Mouse (Mus musculus) embryo, embryonic 11 days (tissue): ENCODE data around the gene Dkk1.
A peak's percentile ranks its signal among the peaks of the same experiment; 100 is the strongest.

Source experiments
- DNase-seq: peaks from one replicate; pipeline ENCODE4 v3.0.0-alpha.2; 2015

Dkk1 gene

DNA sequence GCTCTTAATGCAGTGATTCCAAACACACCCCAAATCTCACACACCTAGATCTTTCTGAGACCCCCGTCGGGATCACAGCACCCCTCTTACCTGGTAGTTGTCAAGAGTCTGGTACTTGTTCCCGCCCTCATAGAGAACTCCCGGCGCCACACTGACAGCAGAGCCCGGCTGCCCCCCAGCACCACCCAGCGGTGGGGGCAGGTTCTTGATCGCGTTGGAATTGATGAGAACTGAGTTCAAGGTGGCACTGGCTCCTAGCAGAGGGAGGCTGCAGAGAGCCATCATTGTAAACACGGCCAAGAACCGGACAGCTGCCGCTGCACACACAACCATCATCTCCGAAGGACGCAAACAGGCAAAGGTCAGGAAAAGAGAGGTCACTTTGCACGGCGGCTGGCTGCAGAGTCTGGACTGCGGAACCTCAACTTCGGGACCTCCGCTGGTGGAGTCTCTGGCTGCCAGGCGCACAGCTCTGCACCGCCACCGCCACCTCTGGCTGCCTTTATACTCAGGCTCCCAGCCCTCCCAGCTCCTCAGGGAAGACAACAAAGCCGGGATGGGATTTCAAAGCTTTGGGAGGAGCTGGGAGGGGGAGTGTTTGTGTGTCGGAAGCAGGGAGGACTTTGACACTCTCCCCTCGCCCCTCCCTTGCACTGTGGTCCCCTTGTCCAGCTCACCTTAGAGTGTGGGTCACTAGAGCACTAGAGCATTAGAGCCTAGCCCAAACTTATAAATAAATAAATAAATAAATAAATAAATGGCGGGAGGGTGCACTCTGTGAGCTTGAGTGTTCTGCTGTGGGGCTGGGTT is at the start of gene Dkk1:
Gene Dkk1, minus strand, starts transcription at position 622 of the 810 bp plus-strand sequence.
- DNase-seq = peak; percentile 88

DNA sequence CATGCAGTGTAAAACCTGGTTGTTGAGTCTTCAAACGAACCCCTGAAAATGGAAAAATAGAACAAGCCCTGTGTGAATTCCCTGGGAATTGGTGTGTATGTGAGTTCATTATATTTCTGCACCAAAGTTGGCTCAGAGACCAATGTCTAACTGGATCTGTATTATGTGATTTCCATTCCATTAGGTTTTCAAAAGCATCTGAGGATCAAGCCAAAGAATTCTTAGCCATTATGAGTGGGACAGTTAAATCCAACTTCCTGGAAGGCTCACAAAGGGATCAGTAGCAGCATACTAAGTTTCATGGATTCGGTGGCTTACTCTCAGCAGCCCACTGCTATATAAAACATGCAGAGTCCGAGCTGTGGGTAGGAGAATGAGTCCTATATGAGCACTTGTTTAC is 36.9 kb upstream of the Dkk1 start:
- no peak for DNase-seq

DNA sequence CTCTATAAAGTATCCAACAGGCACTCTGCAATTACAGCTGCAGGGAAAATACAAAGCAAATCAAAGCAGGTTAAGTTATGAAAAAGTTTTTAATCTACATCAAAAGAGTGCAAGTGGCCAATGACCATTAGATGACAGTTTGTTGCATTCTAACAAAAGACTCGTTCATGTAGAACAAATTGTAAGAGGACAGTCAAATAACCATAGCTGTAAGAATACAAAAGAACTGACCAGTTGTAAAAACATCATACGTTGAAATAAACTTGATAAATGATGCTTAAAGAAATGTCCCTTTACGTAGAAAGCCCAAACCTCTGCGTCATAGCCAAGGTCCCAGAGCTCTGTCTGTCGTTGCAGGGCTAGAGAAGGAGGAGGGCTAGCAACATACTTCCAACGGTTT is 15.1 kb upstream of the Dkk1 start:
- DNase-seq = no peak

DNA sequence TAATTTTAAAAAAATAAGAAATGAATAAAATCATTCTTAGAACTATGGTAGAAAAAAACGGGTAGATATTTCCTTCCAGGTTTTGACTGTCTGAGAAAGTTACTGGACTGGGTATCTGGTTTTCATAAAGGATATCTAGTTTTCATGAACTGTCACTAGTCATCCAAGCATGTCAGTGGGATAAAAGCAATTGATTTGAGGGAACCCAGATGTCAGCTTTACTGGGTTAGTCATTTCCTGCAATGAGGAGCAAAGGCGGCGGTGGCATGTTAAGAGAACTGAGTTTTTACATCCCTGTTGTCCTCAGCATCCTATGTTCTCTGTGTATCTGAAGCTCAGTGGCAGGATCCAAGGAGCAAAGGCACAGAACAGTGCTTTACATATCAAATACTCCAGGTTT is 14.4 kb upstream of the Dkk1 start:
- no peak for DNase-seq

DNA sequence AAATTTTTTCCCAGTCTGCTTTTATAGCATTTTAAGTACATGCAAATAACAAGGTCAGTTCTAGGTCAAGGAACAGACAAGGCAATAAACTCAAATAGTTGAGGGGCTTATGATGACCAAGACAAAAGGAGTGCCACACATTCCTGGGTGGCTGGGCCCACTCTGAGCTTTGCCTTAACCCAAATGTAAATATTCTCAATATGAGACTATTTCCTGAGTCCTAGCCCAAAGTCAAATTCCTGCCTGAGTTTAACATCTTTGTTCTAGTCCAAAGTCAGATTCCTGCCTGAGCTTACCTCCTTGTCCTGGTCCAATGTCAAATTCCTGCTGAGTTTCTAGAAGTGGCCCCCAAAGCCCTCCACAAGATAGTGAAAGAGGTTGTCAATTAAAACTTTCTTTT is 8.6 kb upstream of the Dkk1 start:
- DNase-seq = no peak

DNA sequence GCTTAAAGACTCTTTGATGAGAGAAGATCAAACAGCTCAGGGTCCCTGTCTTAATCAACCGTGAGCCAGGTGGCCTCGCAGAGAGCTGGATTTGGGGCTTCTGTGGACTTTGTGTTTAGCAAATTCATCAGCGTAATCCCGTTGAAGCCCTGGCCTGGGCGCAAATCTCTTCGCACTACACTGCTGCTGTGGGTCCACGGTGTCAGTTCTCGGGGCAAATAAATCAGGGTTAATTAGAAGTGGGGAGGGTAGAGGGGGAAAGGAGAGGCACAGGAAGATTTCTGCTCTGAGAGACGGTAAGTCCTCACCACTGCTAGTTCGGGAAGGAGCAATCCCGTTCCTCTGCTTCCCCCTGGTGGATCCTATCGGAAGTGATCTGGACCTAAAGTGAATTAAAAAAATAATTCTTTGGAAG is 5.0 kb upstream of the Dkk1 start:
- peak; percentile 82 for DNase-seq

DNA sequence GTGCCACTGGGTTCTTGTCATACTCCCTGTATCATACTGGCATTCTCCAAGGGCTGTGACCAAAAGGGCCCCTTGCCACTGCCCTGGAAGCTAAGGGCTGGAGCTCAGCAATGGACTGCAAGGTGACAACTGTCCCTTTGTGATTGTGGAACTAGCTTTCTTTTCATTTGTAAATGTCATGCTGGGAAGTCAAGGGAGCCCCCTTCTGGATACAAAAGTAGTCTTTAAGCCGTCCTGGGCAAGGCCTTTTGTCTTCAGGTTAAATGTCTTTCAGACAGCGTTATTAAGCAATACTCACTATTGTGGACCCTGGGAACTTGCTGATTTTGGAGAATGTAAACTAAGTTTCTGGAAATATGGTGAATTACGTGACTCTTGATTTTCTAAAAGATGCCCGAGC is 4.3 kb upstream of the Dkk1 start:
- DNase-seq = peak; percentile 55

DNA sequence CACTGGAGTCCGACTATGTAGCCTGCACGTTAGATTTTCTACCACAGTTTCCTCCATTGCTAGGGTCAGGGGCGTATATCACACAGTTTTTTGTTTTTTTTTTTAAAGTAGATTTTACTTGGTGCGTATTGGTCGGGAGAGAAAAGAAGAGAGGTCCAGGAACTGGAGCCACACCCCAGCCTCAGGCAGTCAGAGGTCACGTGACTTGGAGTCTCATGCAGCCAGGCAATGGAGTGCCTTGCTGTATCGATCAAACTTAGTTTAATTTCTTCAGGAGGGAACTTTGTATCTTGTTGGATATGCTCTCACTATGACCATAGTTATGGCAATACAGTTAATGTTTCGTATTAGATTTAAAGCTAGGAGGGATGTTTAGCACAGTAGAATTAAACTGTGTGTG is 2.8 kb upstream of the Dkk1 start:
- no peak for DNase-seq

DNA sequence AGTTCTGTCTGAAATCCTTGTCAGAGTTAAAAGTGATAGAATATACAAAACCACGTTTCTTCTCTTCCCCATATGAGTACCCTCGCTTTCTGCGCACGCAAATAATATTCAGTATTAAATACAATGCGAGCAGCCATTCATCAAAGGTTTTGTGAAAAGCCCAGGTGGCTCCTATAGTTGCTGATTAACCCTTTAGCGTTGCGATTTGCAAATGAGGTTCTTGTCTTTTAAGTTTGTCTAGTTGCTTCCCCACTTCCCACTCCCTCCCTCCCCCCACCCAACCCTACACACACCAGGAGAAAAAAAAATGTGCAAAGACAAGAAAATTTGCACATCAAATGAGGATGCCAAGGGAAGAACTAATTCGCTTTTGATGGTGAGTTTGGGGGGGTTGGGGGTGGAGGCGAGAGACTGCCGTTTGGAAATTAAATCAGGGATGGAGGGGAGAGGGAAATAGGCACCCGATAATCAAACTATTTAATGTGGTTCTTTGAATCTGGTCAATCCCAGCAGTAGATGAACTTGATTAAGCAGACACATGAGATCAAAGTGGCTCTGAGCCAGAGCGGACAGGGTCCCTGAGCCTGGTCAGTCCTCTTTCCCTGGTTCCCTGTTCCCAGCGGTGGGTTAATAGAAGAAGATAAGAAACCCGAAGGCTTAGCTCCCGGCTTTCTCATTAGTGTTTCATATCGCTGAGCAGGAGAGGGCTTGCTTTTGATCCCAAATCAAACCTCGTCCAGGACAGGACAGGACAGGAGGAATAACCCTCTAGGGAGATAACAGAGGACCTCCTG is 586 bp upstream of the Dkk1 start:
- DNase-seq = peak; percentile 28

DNA sequence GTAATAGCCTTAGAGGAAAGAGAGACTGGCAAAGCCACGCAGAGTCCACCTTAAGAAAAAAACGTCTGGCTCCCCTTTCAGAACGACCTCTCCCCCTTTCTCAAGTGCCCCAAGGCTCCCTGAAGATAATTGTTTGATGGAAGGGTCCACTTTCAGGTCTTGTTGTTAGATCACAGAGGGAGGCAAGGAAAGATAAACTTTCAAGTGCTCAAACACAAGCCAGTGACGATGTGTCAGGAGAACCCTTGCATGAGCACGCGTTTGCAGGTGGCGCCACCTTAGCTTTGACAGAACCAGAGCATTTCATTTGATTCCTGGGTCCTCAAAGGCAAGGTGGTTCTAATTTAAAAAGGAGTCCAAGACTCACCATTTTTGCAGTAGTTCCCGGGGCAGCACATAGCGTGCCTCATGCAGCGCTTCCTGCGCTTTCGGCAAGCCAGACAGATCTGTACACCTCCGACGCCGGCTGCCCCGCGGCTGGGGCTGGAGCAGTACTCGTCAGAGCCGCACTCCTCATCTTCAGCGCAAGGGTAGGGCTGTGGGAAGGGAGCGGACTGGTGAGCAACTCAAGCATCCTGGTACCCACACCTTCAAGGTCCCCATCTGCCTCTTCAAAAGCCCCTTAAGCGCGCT is 938 bp downstream of the Dkk1 start:
- peak; percentile 58 for DNase-seq

DNA sequence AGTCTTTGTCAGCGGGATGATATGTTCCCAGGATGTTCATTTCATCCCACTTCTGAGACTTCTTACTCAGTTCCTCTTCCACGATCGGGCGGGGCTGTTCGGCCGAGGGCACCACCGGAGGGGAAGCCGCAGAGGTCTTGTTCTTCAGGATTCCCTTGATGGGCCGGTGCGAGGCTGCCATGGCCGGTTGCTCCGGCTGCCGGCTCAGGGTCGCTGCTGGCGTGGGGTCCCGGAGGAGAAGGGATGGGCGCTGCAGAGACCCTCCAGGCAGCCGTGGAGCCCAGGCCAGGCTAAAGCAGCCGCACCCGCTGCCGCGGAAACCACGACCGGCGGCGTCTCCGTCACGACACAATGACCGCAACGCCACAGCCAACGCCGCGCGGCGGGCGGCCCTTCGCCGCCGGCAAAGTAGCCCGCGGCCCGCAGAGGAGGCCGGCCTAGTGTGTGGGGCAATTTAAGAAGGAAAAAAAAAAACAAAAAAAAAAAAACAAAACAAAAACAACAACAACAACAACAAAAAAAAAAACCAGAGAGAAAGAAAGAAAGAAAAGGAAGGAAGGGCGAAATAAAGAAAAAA is 10.0 kb downstream of the Dkk1 start:
- DNase-seq = peak; percentile 58

DNA sequence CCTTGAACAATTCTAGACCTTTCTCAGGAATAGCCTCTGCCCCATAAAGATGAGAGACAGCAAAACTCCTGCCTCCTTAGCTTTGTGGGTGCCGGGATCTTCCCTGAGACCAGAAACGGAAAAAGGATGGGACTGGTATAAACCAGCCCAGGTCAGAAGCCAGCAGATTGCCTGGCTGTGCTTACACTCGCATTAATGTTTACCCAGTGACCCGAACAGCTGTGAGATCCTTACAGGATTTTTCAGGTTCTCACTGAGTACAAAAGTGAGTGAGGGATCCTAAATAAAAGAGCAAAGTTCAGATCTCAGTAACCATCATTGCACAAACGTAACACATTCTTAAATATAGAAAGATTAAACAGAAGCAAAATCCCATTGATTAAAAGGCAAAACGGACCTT is 32.7 kb downstream of the Dkk1 start:
- no peak for DNase-seq

DNA sequence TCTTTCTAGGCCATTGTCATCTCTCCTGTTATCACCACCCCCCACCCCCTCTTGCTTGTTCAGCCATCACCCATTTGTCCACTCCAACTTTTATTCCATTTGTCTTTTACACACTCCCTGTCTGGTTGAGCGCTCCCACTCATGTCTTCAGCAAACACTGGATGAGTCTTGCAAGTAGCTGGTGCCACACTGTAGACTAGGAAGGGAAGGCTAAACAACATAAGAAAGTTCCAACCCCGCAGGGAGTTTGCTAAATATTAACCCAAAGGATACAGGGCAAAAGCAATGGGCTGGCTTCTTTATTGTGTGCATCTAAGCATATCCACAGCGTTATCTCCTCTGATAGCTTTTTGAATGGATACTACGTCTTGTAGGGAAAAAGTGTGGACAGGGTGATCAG is 39.0 kb downstream of the Dkk1 start:
- no peak for DNase-seq

DNA sequence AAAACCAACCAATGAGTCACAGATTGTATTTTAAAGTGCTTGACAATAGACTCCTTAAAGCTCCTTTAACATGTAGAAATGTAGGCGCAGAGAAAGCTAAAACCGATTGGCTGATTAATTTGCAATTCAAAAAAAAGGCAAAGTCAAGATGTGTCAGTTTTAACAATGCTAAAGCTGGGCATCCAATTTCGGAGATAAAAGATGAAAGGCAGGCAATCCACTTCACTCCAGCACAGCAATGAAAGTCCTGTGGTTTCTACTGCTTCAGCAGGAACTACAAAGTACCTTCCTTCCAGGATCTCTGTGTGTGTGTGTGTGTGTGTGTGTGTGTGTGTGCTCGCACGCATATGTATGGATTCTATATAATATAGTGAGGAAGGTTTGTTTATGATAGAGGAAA is 44.0 kb downstream of the Dkk1 start:
- DNase-seq = no peak
